Mouse (Mus musculus): Measurements from ENCODE around the gene Egfl8.

DNA sequence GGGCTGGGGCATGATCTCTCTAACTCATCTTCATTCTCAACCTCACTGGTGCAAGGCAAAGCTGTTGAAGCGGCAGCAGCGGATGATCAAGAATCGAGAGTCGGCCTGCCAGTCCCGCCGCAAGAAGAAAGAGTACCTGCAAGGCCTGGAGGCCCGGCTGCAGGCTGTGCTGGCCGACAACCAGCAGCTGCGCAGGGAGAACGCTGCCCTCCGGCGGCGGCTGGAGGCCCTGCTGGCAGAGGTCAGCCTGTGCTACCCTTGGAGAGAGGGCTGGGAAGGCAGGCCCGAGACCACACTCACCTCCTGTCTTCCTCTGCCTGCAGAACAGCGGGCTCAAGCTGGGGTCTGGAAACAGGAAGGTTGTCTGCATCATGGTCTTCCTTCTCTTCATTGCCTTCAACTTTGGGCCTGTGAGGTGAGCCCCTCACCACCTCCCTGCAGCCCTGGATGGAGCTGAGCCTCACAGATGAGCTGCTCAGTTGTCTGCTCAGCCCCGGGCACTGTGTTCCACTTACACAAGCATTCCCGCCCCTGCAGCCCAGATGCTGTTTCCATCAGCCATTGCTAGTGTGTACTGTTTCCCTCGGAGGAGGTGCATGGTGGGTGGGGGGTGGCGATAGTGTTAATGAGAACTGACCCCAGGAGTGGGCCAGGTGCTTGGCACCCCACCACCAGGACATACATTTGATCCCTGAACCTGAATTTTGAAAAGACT, 35.9 kb upstream of the Egfl8 start:
- TF ChIP-seq CTCF (IDR thresholded peaks at IDR 0.05; ENCODE audit: low read depth): peak; percentile 77
- TF ChIP-seq EP300 (optimal IDR thresholded peaks at IDR 0.05): no peak

All from stomach, postnatal 0 days (tissue).